Mouse (Mus musculus) right cerebral cortex, postnatal 14 days (tissue): ENCODE measurements around the gene Ccr9.
A peak's percentile ranks its signal among the peaks of the same experiment; 100 is the strongest.
"Not testable (repeated sequence)": the region's sequence is repeated elsewhere in the genome, so short reads cannot be mapped to it uniquely, and the experiment has no call there.

ENCODE experiments used
- DNase-seq: peaks from one replicate; pipeline ENCODE4 v3.0.0; 2022

Ccr9 gene

DNA sequence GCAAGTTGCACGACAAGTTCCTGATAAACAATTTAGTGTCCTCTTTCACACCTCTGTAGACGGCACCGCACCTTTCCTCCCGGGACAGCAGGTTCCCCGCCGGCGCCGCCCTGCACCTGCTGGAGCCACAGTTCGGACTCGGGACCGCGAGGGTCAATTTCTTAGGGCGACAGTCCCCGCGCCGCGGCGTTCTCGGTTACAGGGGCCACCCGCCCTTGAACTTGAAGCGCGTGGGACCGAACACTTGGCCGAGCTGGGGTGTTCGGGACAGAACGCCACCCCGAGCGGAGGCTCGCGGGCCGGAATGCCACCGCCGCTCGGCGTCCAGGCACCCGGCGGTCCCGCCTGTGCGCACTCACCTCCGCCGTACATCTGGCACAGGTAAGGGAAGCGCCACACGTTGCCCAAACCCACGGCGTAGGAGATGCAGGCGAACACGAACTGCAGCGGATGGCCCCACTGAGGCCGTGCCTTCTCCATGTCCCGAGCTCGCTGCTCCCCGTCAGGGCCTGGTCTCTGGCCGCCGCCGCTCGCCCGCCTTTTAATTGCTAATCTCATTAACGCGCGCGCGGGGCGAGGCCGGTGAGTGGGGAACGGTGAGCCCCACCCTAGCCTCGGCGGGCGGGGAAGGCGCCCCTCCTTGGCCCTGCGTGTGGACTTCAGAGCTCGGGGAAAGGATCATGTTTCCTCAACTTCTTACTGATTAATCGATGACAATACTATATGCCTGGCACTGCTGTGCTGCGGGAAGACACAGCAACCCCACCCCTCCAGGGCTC lies at the start of gene Ccr9, which contains the start of gene Slc6a20a:
Gene Ccr9, plus strand, starts transcription at position 113 of the 779 bp plus-strand sequence.
Gene Slc6a20a, minus strand, starts transcription at position 559 of the 779 bp plus-strand sequence.
- peak; percentile 7 for DNase-seq

DNA sequence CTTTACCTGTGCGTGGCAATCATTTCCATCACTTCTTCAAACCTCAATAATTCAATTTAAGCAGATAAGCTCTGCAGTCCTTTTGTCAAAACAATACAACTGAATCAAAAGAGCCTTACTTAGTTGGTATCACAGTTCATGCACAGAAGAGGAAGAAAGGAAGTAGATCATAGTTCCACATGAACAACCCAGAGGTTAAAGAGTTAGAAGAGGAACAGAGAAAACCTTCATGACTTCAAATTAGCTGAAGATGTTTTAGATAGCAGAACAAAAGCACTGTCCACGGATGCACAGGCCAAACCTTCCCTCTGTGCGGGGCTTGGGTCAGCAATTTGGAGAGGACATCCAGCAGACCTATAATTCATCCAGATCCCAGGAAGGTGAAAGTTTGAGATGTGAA lies 46.6 kb upstream of the Ccr9 start:
- no peak for DNase-seq

GRCm38 (mm10) chr9:123632281-123632680 lies 46.0 kb upstream of the Ccr9 start, which contains the start of gene Slc6a20b:
TSS of gene Slc6a20b (minus strand) at chr9:123632565.
- no peak for DNase-seq

- no peak for DNase-seq
Observed at GRCm38 (mm10) chr9:123632993-123633392, 45.2 kb upstream of the Ccr9 start.

DNA sequence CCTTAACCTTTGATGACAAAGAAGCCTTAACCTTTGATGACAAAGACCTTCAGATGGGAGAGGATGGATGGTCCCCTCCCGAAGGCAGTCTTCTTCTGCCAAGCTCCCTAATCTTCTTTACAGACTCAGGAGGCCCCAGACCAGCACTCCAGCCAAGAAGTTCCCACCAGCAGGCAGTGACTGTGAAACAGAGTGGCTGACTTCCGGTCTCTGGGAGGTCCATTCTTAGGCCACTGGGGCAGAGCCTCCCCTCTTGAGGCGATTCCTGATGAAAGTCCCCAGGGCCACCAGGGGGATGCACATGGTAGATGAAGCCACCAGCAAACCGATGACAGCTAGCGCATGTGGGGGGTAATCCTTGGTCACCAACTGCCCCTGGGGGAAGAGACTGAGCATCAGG lies 41.5 kb upstream of the Ccr9 start:
- DNase-seq: no peak

DNA sequence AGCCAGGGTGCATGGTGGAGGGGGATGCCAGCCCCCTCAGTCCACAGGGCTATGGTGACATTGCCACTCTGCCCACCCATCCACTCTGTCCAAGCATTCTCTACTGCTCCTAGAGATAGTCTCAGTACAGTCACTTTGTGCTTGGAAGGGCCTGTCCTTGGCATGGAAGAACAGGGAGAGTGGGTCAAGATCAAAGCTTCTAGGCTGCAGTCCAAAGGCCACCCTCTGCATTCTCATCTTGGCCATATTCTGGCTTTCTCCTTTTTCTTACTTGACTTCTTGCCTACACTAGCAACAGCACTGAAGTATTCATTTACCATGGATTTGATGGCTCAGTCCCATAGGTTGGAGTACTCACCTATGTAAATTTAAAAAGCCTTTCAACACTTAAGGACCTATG lies 40.0 kb upstream of the Ccr9 start:
- DNase-seq: no peak

GRCm38 (mm10) chr9:123638668-123639089 lies 39.6 kb upstream of the Ccr9 start:
- DNase-seq: peak; percentile 11

DNA sequence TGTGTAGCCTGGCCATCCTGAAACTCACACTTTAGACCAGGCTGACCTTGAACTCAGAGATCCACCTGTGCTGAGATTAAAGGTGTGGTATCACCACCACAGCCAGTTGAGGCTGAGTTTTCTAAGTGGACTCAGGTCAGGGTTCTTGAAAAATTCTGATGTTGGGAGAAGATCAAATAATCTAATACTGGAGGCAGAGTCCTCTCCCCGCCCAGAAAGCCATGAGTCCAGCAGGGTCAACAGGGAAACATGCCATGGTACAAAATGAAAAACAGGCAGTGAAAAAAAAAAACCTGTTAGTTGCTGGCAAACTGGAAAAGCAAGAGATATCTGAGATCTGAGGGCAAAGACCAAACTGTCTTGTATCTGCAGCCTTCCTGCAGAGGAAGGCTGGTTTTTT lies 38.1 kb upstream of the Ccr9 start:
- DNase-seq: no peak

GRCm38 (mm10) chr9:123649785-123650511 lies 28.3 kb upstream of the Ccr9 start:
- no peak for DNase-seq

DNA sequence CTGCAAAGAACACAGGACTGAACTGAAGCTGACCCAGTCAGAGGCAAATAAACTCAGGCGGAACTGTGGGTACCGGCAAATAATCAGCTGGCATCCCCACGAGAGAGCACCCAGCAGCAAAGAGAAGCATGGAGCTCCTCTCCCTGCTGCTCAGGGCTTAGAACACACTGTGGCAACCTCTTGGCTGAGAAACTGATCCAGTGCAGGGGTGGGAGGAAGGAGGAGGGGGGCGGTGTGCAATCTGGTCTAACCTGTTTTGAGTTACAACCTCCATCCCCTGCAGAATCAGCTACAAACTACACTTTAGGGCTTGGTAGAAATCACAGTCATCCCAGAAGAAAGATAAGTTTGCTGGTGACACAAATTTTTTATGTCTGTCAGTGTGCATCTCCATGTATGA lies 26.9 kb upstream of the Ccr9 start:
- DNase-seq: no peak

- no peak for DNase-seq
Observed at GRCm38 (mm10) chr9:123657457-123657856, 20.8 kb upstream of the Ccr9 start.

GRCm38 (mm10) chr9:123658981-123659380 lies 19.3 kb upstream of the Ccr9 start:
- no peak for DNase-seq

DNA sequence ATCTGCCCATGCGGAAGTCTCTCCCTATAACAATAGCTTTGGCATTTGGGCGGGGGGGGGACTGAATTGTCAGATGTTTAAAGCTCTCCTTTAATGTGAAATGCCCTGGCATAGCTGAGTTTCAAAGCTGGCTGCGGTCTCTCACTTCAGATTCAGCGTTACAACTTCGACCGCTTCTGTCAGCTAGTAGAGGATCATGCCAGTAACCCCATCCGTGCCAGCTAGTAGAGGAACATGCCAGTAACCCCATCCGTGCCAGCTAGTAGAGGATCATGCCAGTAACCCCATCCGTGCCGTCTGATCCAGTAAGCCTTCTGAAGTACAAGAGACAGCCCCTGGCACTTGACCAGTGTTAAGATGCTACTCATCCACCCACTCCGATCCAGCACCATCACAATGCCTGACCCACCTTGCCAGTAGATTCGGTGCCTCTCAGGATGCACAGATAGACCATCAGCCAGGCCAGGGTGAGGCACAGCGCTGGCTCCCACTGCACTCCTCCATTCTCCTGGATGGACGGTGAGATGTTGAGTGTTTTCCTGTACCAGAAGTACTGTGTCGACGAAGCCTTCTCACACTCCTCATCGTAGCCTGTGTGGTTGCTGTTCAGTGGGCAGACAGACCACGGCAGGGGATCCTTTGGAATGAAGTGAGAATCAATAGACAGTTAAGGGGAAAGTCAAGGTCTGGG lies 18.1 kb upstream of the Ccr9 start:
- not testable (repeated sequence) for DNase-seq

GRCm38 (mm10) chr9:123665645-123666044 lies 12.6 kb upstream of the Ccr9 start:
- peak; percentile 69 for DNase-seq

GRCm38 (mm10) chr9:123679198-123679597 lies 959 bp downstream of the Ccr9 start:
- no peak for DNase-seq

DNA sequence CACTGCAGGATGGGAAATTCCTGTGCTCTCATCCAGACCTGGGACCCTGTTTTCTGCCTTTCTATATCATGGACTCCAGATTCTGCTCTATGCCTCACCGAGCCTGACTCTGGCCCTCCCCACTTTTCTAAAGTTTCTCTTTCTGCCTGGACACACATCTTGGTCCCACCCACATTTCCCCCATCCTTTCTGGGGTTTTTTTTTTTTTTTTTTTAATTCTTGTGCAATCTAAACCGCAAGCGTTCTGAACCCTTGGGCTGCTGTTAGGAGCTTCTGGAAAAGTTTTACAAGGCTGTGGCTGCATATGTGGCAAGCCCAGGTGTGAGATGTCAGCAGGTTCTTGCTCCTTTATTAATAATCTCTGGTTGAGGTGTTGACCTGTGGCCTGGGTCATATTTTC lies 5.5 kb downstream of the Ccr9 start:
- DNase-seq: no peak

- no peak for DNase-seq
Observed at GRCm38 (mm10) chr9:123686206-123686605, 8.0 kb downstream of the Ccr9 start.

GRCm38 (mm10) chr9:123688227-123688626 lies 10.0 kb downstream of the Ccr9 start:
- no peak for DNase-seq

- no peak for DNase-seq
Observed at GRCm38 (mm10) chr9:123695634-123696302, 17.5 kb downstream of the Ccr9 start.

DNA sequence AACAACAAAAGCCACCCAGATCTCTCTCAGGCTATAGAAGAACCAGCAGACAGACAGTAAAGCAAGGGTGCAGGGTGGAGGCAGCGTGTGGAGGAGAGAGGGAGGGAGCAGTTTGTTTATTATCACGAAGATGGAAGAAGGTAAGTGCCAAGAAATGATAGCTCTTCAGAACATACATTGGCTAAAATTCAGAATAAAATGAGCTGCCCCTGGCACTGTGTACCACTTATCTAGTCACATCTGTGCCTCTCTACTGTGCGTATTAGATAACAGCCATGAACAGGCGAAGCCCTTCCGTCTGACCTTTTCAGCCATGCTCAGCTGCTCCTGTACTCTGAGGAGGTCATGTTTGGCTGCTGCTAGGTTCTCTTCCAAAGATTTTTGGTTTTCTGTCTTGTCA lies 23.6 kb downstream of the Ccr9 start:
- no peak for DNase-seq

DNA sequence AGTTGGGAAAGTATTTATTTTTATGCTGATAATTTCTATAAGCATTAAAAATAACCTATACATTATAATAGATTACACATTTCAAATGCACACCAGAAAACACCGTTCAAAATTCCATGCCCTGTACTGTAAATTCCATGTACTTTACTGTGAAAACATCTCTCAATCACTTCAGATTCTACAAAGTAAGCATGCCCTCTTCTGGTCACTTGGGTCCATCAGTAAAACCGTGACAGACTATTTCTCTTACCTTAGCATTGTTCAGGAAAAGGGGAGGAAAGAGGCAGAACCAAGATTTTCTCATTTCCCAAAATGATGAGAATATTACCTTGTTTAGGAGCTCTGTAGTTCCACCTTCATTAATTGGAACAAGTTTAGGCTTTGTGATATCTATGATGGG lies 31.0 kb downstream of the Ccr9 start:
- no peak for DNase-seq

GRCm38 (mm10) chr9:123713111-123713510 lies 34.9 kb downstream of the Ccr9 start:
- no peak for DNase-seq

DNA sequence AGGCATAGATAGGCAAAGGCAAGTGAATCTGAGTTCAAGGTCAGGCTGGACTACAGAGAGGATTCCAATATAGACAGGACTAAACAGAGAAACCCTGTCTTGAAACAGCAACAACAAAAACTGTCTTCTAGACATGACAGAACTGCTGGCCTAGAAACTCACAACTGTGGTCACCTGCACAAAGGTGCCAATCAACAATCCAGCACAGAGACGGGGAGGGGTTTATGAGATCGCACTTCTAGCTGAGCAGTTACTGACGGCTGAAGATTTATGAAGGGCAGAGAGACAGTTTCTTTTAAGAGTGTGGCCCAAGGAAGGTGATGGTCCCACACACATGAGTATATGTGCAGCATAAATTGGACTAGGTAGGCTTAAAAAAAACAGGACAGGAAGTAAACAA lies 38.1 kb downstream of the Ccr9 start:
- DNase-seq: no peak
